Mouse (Mus musculus) liver, embryonic 11.5 days (tissue): Measurements from ENCODE around the gene Irak2. TPM values are rescaled to one million over a fixed set of nuclear protein-coding genes. Genes with fewer than 3 reads are reported as not detected.

Source experiments
- ATAC-seq: fragments of 200-750 bp; cut with Nextera tagmentation; replicated peaks from 2 replicates; pipeline ENCODE4 v1.8.0; 2017; ENCODE audit warnings: moderate number of reproducible peaks, mild to moderate bottlenecking, moderate TSS enrichment, moderate library complexity; ENCODE audit not compliant: low FRiP score
- DNase-seq: peaks from one replicate; pipeline ENCODE4 v3.0.0-alpha.2; 2017; ENCODE audit warnings: low spot score
- H3K27ac ChIP-seq: fragments of 300-500 bp; sonication (generic); 2 replicates; pipeline ENCODE4 v1.5.1; 2014; ENCODE audit warnings: mild to moderate bottlenecking, low read depth, low read length, control low read depth
- H3K27me3 ChIP-seq: fragments of 300-500 bp; sonication (generic); replicated peaks from 2 replicates; pipeline ENCODE4 v1.6.1; 2014; ENCODE audit warnings: low read length, mixed read lengths; ENCODE audit not compliant: control insufficient read depth, insufficient read depth
- H3K36me3 ChIP-seq: fragments of 300-500 bp; sonication (generic); 2 replicates; pipeline ENCODE4 v1.6.1; 2014; ENCODE audit warnings: mild to moderate bottlenecking, low read length, moderate library complexity, mixed read lengths; ENCODE audit not compliant: control insufficient read depth, insufficient read depth
- H3K4me1 ChIP-seq: fragments of 300-500 bp; sonication (generic); replicated peaks from 2 replicates; pipeline ENCODE4 v1.6.1; 2014; ENCODE audit warnings: low read length, mixed read lengths; ENCODE audit not compliant: control insufficient read depth, insufficient read depth
- H3K4me2 ChIP-seq: fragments of 300-500 bp; sonication (generic); 2 replicates; pipeline ENCODE4 v1.6.1; 2014; ENCODE audit warnings: mild to moderate bottlenecking, control low read depth, moderate library complexity
- H3K4me3 ChIP-seq: fragments of 300-500 bp; sonication (generic); 2 replicates; pipeline ENCODE4 v1.5.1; 2014; ENCODE audit warnings: low read depth, low read length, control low read depth
- H3K9ac ChIP-seq: fragments of 300-500 bp; sonication (generic); 2 replicates; pipeline ENCODE4 v1.6.1; 2014; ENCODE audit warnings: low read depth, low read length, control low read depth
- H3K9me3 ChIP-seq: fragments of 300-500 bp; sonication (generic); 2 replicates; pipeline ENCODE4 v1.6.1; 2016; ENCODE audit warnings: low read length, inconsistent platforms, mixed read lengths; ENCODE audit not compliant: control insufficient read depth
- WGBS: fragments of 180-500 bp; shearing (Covaris S2); extraction: QIAGEN DNeasy Blood & Tissue Kit; methylation state at CpG from one replicate; pipeline ENCODE4 v1.1.7; 2014; 5-methylcytosine and 5-hydroxymethylcytosine counted together
- polyA plus RNA-seq: library from polyadenylated mRNA; unstranded; fragments of >200 nt; fragmentation: Nextera tagmentation; extraction: Ambion mirVana; gene quantifications from 2 replicates; pipeline ENCODE4 v1.2.1, GENCODE M21; 2014

Gene Irak2
- polyA plus RNA-seq, 1 experiment from 2014 or later = 14.8 TPM

GRCm38 (mm10) chr6:113679993-113680566 lies 41.8 kb downstream of the Irak2 start:
- DNase-seq (no peak), ATAC-seq (no peak)
- no peaks in the 10 kb centered on the region for H3K36me3 ChIP-seq
- 67% methylated on average over 9 of the region's 9 CpGs for WGBS
- peaks cover 5% of the 10 kb centered on the region; the same call in 1 of the 2 replicates for H3K4me1 ChIP-seq
- H3K4me2 ChIP-seq = no peak overlapping the region
- H3K27ac ChIP-seq = no peak overlapping the region
- H3K4me3 ChIP-seq = no peak overlapping the region
- H3K27me3 ChIP-seq = no peaks in the 10 kb centered on the region
- no peak overlapping the region for H3K9ac ChIP-seq
- H3K9me3 ChIP-seq = no peaks in the 10 kb centered on the region

GRCm38 (mm10) chr6:113681271-113681670 lies 43.0 kb downstream of the Irak2 start:
- H3K36me3 ChIP-seq = no peaks in the 10 kb centered on the region
- no peaks in the 10 kb centered on the region for H3K27me3 ChIP-seq
- ATAC-seq = peak; percentile 78
- H3K4me3 ChIP-seq = no peak overlapping the region
- H3K27ac ChIP-seq = no peak overlapping the region
- 12% methylated on average over 4 of the region's 4 CpGs for WGBS
- H3K4me1 ChIP-seq = peaks cover 5% of the 10 kb centered on the region; the same call in 1 of the 2 replicates
- no peaks in the 10 kb centered on the region for H3K9me3 ChIP-seq
- DNase-seq = peak; percentile 81
- H3K9ac ChIP-seq = no peak overlapping the region
- H3K4me2 ChIP-seq = no peak overlapping the region

- no peak overlapping the region for H3K27ac ChIP-seq
- no peak overlapping the region for H3K9ac ChIP-seq
- H3K4me2 ChIP-seq = no peak overlapping the region
- H3K4me3 ChIP-seq = no peak overlapping the region
- 75% methylated on average over 10 of the region's 10 CpGs for WGBS
- H3K36me3 ChIP-seq = no peaks in the 10 kb centered on the region
- no peak for DNase-seq
- no peaks in the 10 kb centered on the region for H3K9me3 ChIP-seq
- H3K27me3 ChIP-seq = no peaks in the 10 kb centered on the region
- no peak for ATAC-seq
- H3K4me1 ChIP-seq = peaks cover 5% of the 10 kb centered on the region; the same call in 1 of the 2 replicates
These were observed 45.0 kb downstream of the Irak2 start for GRCm38 (mm10) chr6:113683081-113683825.

- Histone ChIP-seq H3K9me3 (no peaks in the 10 kb centered on the region), H3K27ac (no peak overlapping the region), H3K27me3 (no peaks in the 10 kb centered on the region), H3K4me2 (no peak overlapping the region), H3K9ac (no peak overlapping the region), H3K36me3 (no peaks in the 10 kb centered on the region), H3K4me3 (no peak overlapping the region), H3K4me1 (peaks cover 16% of the 10 kb centered on the region)
- no peak for ATAC-seq
- WGBS = 60% methylated on average over 8 of the region's 8 CpGs
- no peak for DNase-seq
These were observed 48.4 kb downstream of the Irak2 start for GRCm38 (mm10) chr6:113686551-113687125.

GRCm38 (mm10) chr6:113690008-113690399 lies 51.7 kb downstream of the Irak2 start:
- H3K4me2 ChIP-seq = peak overlapping the region; percentile 67
- no peak overlapping the region; the same call in 1 of the 2 replicates for H3K4me3 ChIP-seq
- no peaks in the 10 kb centered on the region for H3K9me3 ChIP-seq
- H3K9ac ChIP-seq = peak overlapping the region; percentile 15
- H3K27ac ChIP-seq = peak overlapping the region; percentile 95
- 36% methylated on average over 7 of the region's 7 CpGs for WGBS
- DNase-seq = peak; percentile 52
- ATAC-seq = peak; percentile 2; the same call in 1 of the 2 replicates
- H3K36me3 ChIP-seq = peaks cover 2% of the 10 kb centered on the region; the same call in 1 of the 2 replicates
- H3K4me1 ChIP-seq = peaks cover 38% of the 10 kb centered on the region
- no peaks in the 10 kb centered on the region for H3K27me3 ChIP-seq

- ATAC-seq (peak; percentile 95), DNase-seq (peak; percentile 83)
- peaks cover 2% of the 10 kb centered on the region; the same call in 1 of the 2 replicates for H3K36me3 ChIP-seq
- peaks cover 43% of the 10 kb centered on the region for H3K4me1 ChIP-seq
- no peaks in the 10 kb centered on the region for H3K9me3 ChIP-seq
- H3K27ac ChIP-seq = peak overlapping the region; percentile 95
- peak overlapping the region; percentile 67 for H3K4me2 ChIP-seq
- peak overlapping the region; percentile 71 for H3K9ac ChIP-seq
- peak overlapping the region; percentile 48 for H3K4me3 ChIP-seq
- no peaks in the 10 kb centered on the region for H3K27me3 ChIP-seq
- WGBS = under 1% methylated on average over 14 of the region's 14 CpGs
These were observed 52.3 kb downstream of the Irak2 start for GRCm38 (mm10) chr6:113690400-113691083.

- Histone ChIP-seq H3K4me1 (peaks cover 49% of the 10 kb centered on the region), H3K27me3 (no peaks in the 10 kb centered on the region), H3K9ac (peak overlapping the region; percentile 71), H3K36me3 (peaks cover 2% of the 10 kb centered on the region; the same call in 1 of the 2 replicates), H3K4me2 (peak overlapping the region; percentile 67), H3K27ac (peak overlapping the region; percentile 95), H3K4me3 (peak overlapping the region; percentile 48), H3K9me3 (no peaks in the 10 kb centered on the region)
- WGBS = 48% methylated on average over 4 of the region's 4 CpGs
- ATAC-seq (peak; percentile 13; the same call in 1 of the 2 replicates), DNase-seq (no peak)
These were observed 52.8 kb downstream of the Irak2 start for GRCm38 (mm10) chr6:113691084-113691462.

- peak overlapping the region; percentile 17; the same call in 1 of the 2 replicates for H3K4me3 ChIP-seq
These were observed 54.4 kb downstream of the Irak2 start for GRCm38 (mm10) chr6:113692661-113693133.

More at GRCm38 (mm10) chr6:113692661-113693133, 54.4 kb downstream of the Irak2 start:
- ATAC-seq = no peak
- H3K9ac ChIP-seq = no peak overlapping the region
- peak overlapping the region; percentile 67 for H3K4me2 ChIP-seq
- H3K27me3 ChIP-seq = no peaks in the 10 kb centered on the region
- peaks cover 51% of the 10 kb centered on the region for H3K4me1 ChIP-seq
- H3K27ac ChIP-seq = no peak overlapping the region
- WGBS = 70% methylated on average over 5 of the region's 5 CpGs
- H3K36me3 ChIP-seq = peaks cover 2% of the 10 kb centered on the region; the same call in 1 of the 2 replicates
- DNase-seq = no peak
- no peaks in the 10 kb centered on the region for H3K9me3 ChIP-seq
